Mouse (Mus musculus) midbrain, embryonic 12.5 days (tissue): Measurements from ENCODE around the gene Selenop. TPM values are rescaled to one million over a fixed set of nuclear protein-coding genes. Genes with fewer than 3 reads are reported as not detected.

Experiments used
- ATAC-seq: fragments of 200-750 bp; cut with Nextera tagmentation; 2 replicates; pipeline ENCODE4 v1.8.0; 2017; ENCODE audit warnings: low read depth, moderate TSS enrichment, moderate library complexity; ENCODE audit not compliant: low FRiP score
- H3K27ac ChIP-seq: fragments of 300-500 bp; sonication (generic); replicated peaks from 2 replicates; pipeline ENCODE4 v1.5.1; 2016; ENCODE audit warnings: mild to moderate bottlenecking
- H3K27me3 ChIP-seq: fragments of 300-500 bp; sonication (generic); 2 replicates; pipeline ENCODE4 v1.6.1; 2016; ENCODE audit warnings: mild to moderate bottlenecking
- H3K36me3 ChIP-seq: fragments of 300-500 bp; sonication (generic); 2 replicates; pipeline ENCODE4 v1.6.1; 2016
- H3K4me1 ChIP-seq: fragments of 300-500 bp; sonication (generic); 2 replicates; pipeline ENCODE4 v1.6.1; 2016
- H3K4me2 ChIP-seq: fragments of 300-500 bp; sonication (generic); replicated peaks from 2 replicates; pipeline ENCODE4 v1.6.1; 2016; ENCODE audit warnings: mild to moderate bottlenecking, moderate library complexity
- H3K4me3 ChIP-seq: fragments of 300-500 bp; sonication (generic); 2 replicates; pipeline ENCODE4 v1.5.1; 2016; ENCODE audit warnings: mild to moderate bottlenecking
- H3K9ac ChIP-seq: fragments of 300-500 bp; sonication (generic); replicated peaks from 2 replicates; pipeline ENCODE4 v1.6.1; 2016; ENCODE audit warnings: mild to moderate bottlenecking, moderate library complexity
- H3K9me3 ChIP-seq: fragments of 300-500 bp; sonication (generic); 2 replicates; pipeline ENCODE4 v1.6.1; 2016; ENCODE audit warnings: mild to moderate bottlenecking
- WGBS: fragments of 180-500 bp; shearing (Covaris S2); methylation state at CpG from one replicate; pipeline ENCODE4 v1.1.7; 2016; 5-methylcytosine and 5-hydroxymethylcytosine counted together
- polyA plus RNA-seq: library from polyadenylated mRNA; unstranded; fragments of >200 nt; fragmentation: Nextera tagmentation; extraction: Ambion mirVana; gene quantifications from 2 replicates; pipeline ENCODE4 v1.2.1, GENCODE M21; 2016

The Selenop gene
- polyA plus RNA-seq, 1 experiment from 2014 or later, result 86.8 TPM

- Histone ChIP-seq H3K4me1 (no peaks in the 10 kb centered on the region), H3K36me3 (no peaks in the 10 kb centered on the region), H3K4me2 (no peak overlapping the region), H3K27ac (no peak overlapping the region), H3K9ac (no peak overlapping the region), H3K27me3 (no peaks in the 10 kb centered on the region), H3K9me3 (no peaks in the 10 kb centered on the region), H3K4me3 (no peak overlapping the region)
- ATAC-seq, result no peak
- WGBS, result 86% methylated on average over 2 of the region's 2 CpGs
Observed at GRCm38 (mm10) chr15:3250620-3251019, 17.7 kb upstream of the Selenop start.

GRCm38 (mm10) chr15:3251031-3251717, 17.2 kb upstream of the Selenop start:
- H3K4me1 ChIP-seq, result no peaks in the 10 kb centered on the region
- H3K9ac ChIP-seq, result no peak overlapping the region
- ATAC-seq, result no peak
- no peak overlapping the region for H3K4me2 ChIP-seq
- no peak overlapping the region for H3K4me3 ChIP-seq
- no peaks in the 10 kb centered on the region for H3K36me3 ChIP-seq
- H3K27ac ChIP-seq, result no peak overlapping the region
- 97% methylated on average over 3 of the region's 3 CpGs for WGBS
- no peaks in the 10 kb centered on the region for H3K9me3 ChIP-seq
- H3K27me3 ChIP-seq, result no peaks in the 10 kb centered on the region

GRCm38 (mm10) chr15:3251718-3252067, 16.7 kb upstream of the Selenop start:
- H3K4me1 ChIP-seq, result no peaks in the 10 kb centered on the region
- no peaks in the 10 kb centered on the region for H3K36me3 ChIP-seq
- no peak overlapping the region for H3K4me2 ChIP-seq
- no peak for ATAC-seq
- no peak overlapping the region for H3K27ac ChIP-seq
- no peaks in the 10 kb centered on the region for H3K9me3 ChIP-seq
- H3K4me3 ChIP-seq, result no peak overlapping the region
- H3K27me3 ChIP-seq, result no peaks in the 10 kb centered on the region
- H3K9ac ChIP-seq, result no peak overlapping the region

GRCm38 (mm10) chr15:3259025-3259424, 9.3 kb upstream of the Selenop start:
- H3K9ac ChIP-seq, result no peak overlapping the region
- no peak overlapping the region for H3K27ac ChIP-seq
- no peak for ATAC-seq
- H3K9me3 ChIP-seq, result no peaks in the 10 kb centered on the region
- no peaks in the 10 kb centered on the region for H3K4me1 ChIP-seq
- H3K4me3 ChIP-seq, result no peak overlapping the region
- WGBS, result 87% methylated on average over 1 of the region's 1 CpGs
- H3K4me2 ChIP-seq, result no peak overlapping the region
- H3K27me3 ChIP-seq, result no peaks in the 10 kb centered on the region
- H3K36me3 ChIP-seq, result no peaks in the 10 kb centered on the region

GRCm38 (mm10) chr15:3260309-3260708, 8.0 kb upstream of the Selenop start:
- Histone ChIP-seq H3K27ac (no peak overlapping the region), H3K9ac (no peak overlapping the region), H3K4me3 (no peak overlapping the region), H3K9me3 (no peaks in the 10 kb centered on the region), H3K36me3 (no peaks in the 10 kb centered on the region), H3K4me2 (no peak overlapping the region), H3K27me3 (no peaks in the 10 kb centered on the region), H3K4me1 (no peaks in the 10 kb centered on the region)
- WGBS, result 89% methylated on average over 4 of the region's 4 CpGs
- no peak for ATAC-seq

GRCm38 (mm10) chr15:3262883-3263282, 5.5 kb upstream of the Selenop start:
- Histone ChIP-seq H3K27ac (no peak overlapping the region), H3K36me3 (no peaks in the 10 kb centered on the region), H3K9ac (no peak overlapping the region), H3K4me1 (no peaks in the 10 kb centered on the region), H3K9me3 (no peaks in the 10 kb centered on the region), H3K4me3 (no peak overlapping the region), H3K27me3 (no peaks in the 10 kb centered on the region), H3K4me2 (no peak overlapping the region)
- 70% methylated on average over 3 of the region's 3 CpGs for WGBS
- ATAC-seq, result no peak

- ATAC-seq, result no peak
- Histone ChIP-seq H3K27me3 (no peaks in the 10 kb centered on the region), H3K9ac (no peak overlapping the region), H3K27ac (no peak overlapping the region), H3K4me3 (no peak overlapping the region), H3K4me2 (no peak overlapping the region), H3K36me3 (no peaks in the 10 kb centered on the region), H3K9me3 (no peaks in the 10 kb centered on the region), H3K4me1 (no peaks in the 10 kb centered on the region)
- 93% methylated on average over 4 of the region's 4 CpGs for WGBS
Observed at GRCm38 (mm10) chr15:3264293-3264692, 4.1 kb upstream of the Selenop start.

GRCm38 (mm10) chr15:3264828-3265227, 3.5 kb upstream of the Selenop start:
- WGBS, result 83% methylated on average over 1 of the region's 1 CpGs

GRCm38 (mm10) chr15:3269496-3269895, 1.1 kb downstream of the Selenop start:
- Histone ChIP-seq H3K9me3 (no peaks in the 10 kb centered on the region), H3K27me3 (no peaks in the 10 kb centered on the region), H3K4me2 (no peak overlapping the region), H3K27ac (no peak overlapping the region), H3K4me1 (peaks cover 8% of the 10 kb centered on the region; the same call in 1 of the 2 replicates), H3K9ac (no peak overlapping the region), H3K36me3 (no peaks in the 10 kb centered on the region), H3K4me3 (no peak overlapping the region)
- 65% methylated on average over 4 of the region's 4 CpGs for WGBS
- peak; percentile 29; the same call in 1 of the 2 replicates for ATAC-seq

More at GRCm38 (mm10) chr15:3264828-3265227, 3.5 kb upstream of the Selenop start:
- no peaks in the 10 kb centered on the region for H3K36me3 ChIP-seq
- no peak overlapping the region for H3K4me3 ChIP-seq
- no peaks in the 10 kb centered on the region for H3K27me3 ChIP-seq
- H3K4me2 ChIP-seq, result no peak overlapping the region
- no peaks in the 10 kb centered on the region for H3K9me3 ChIP-seq
- no peaks in the 10 kb centered on the region for H3K4me1 ChIP-seq
- H3K27ac ChIP-seq, result no peak overlapping the region
- ATAC-seq, result no peak
- H3K9ac ChIP-seq, result no peak overlapping the region

- peak overlapping the region; percentile 29; the same call in 1 of the 2 replicates for H3K4me3 ChIP-seq
- H3K27ac ChIP-seq, result 0 out of 2 replicates have a peak overlapping the region, but pooled peaks have one; percentile 1
- no peaks in the 10 kb centered on the region for H3K27me3 ChIP-seq
- peak overlapping the region; percentile 44 for H3K4me2 ChIP-seq
- ATAC-seq, result peak; percentile 59
- peaks cover 8% of the 10 kb centered on the region; the same call in 1 of the 2 replicates for H3K4me1 ChIP-seq
- WGBS, result 19% methylated on average over 6 of the region's 6 CpGs
- H3K9me3 ChIP-seq, result no peaks in the 10 kb centered on the region
- no peak overlapping the region for H3K9ac ChIP-seq
- no peaks in the 10 kb centered on the region for H3K36me3 ChIP-seq
Observed at GRCm38 (mm10) chr15:3269996-3270645, 1.8 kb downstream of the Selenop start.

GRCm38 (mm10) chr15:3270646-3271077, 2.3 kb downstream of the Selenop start:
- ATAC-seq, result peak; percentile 67

GRCm38 (mm10) chr15:3271216-3271615, 2.9 kb downstream of the Selenop start:
- no peak; the same call in 1 of the 2 replicates for ATAC-seq
- Histone ChIP-seq H3K4me3 (peak overlapping the region; percentile 6; the same call in 1 of the 2 replicates), H3K9ac (no peak overlapping the region), H3K36me3 (no peaks in the 10 kb centered on the region), H3K4me1 (peaks cover 8% of the 10 kb centered on the region; the same call in 1 of the 2 replicates), H3K27me3 (no peaks in the 10 kb centered on the region), H3K27ac (no peak overlapping the region), H3K9me3 (no peaks in the 10 kb centered on the region), H3K4me2 (no peak overlapping the region; the same call in 1 of the 2 replicates)
- 51% methylated on average over 6 of the region's 6 CpGs for WGBS

More at GRCm38 (mm10) chr15:3270646-3271077, 2.3 kb downstream of the Selenop start:
- no peaks in the 10 kb centered on the region for H3K36me3 ChIP-seq
- H3K27me3 ChIP-seq, result no peaks in the 10 kb centered on the region
- peaks cover 8% of the 10 kb centered on the region; the same call in 1 of the 2 replicates for H3K4me1 ChIP-seq
- WGBS, result 6% methylated on average over 12 of the region's 12 CpGs
- H3K27ac ChIP-seq, result no peak overlapping the region
- H3K9me3 ChIP-seq, result no peaks in the 10 kb centered on the region
- peak overlapping the region; percentile 29 for H3K4me3 ChIP-seq
- 0 out of 2 replicates have a peak overlapping the region, but pooled peaks have one; percentile 20 for H3K9ac ChIP-seq
- peak overlapping the region; percentile 44 for H3K4me2 ChIP-seq
